Mouse (Mus musculus): Measurements from ENCODE around the gene Atp6v1e1. TPM values are rescaled to one million over a fixed set of nuclear protein-coding genes. Genes with fewer than 3 reads are reported as not detected.
A peak's percentile ranks its signal among the peaks of the same experiment; 100 is the strongest.
"Not testable (repeated sequence)": the region's sequence is repeated elsewhere in the genome, so short reads cannot be mapped to it uniquely, and the experiment has no call there.

The Atp6v1e1 gene
- 110 and 112 TPM in 2 replicates for polyA plus RNA-seq (2015; fragmentation: Nextera tagmentation; extraction: Ambion mirVana)

- H3K4me2 ChIP-seq (ENCODE audit: low read depth, low read length): peak within 1 kb of the TSS; percentile 80
- H3K27ac ChIP-seq (ENCODE audit: low read length): peak within 1 kb of the TSS; percentile 93
- H3K9me3 ChIP-seq (ENCODE audit: control insufficient read depth, low read length): no peaks in the 10 kb centered on the region
- H3K9ac ChIP-seq (ENCODE audit: low read length): peak within 1 kb of the TSS; percentile 93
- no peaks in the 10 kb centered on the region for H3K27me3 ChIP-seq (ENCODE audit: control insufficient read depth, insufficient read depth, low read depth, low read length)
- WGBS: under 1% methylated on average over 41 of the region's 41 CpGs
- peak; percentile 98 for ATAC-seq (ENCODE audit: low read depth)
- peak within 1 kb of the TSS; percentile 98 for H3K4me3 ChIP-seq (ENCODE audit: low read length)
- peaks cover 10% of the 10 kb centered on the region for H3K4me1 ChIP-seq (replicated peaks; ENCODE audit: control insufficient read depth, insufficient read depth, low read length)
- H3K36me3 ChIP-seq (ENCODE audit: control insufficient read depth, insufficient read depth, low read length): peaks cover 15% of the 10 kb centered on the region
Observed at GRCm38 (mm10) chr6:120822307-120822928, at the start of gene Atp6v1e1. Gene Atp6v1e1, minus strand, starts transcription at chr6:120822793.

GRCm38 (mm10) chr6:120871286-120871685, 48.7 kb upstream of the Atp6v1e1 start:
- no peak overlapping the region for H3K9ac ChIP-seq (ENCODE audit: low read length)
- no peak for ATAC-seq (ENCODE audit: low read depth)
- H3K27ac ChIP-seq (ENCODE audit: low read length): no peak overlapping the region
- H3K9me3 ChIP-seq (ENCODE audit: control insufficient read depth, low read length): no peaks in the 10 kb centered on the region
- peaks cover 6% of the 10 kb centered on the region; the same call in 1 of the 2 replicates for H3K36me3 ChIP-seq (ENCODE audit: control insufficient read depth, insufficient read depth, low read length)
- H3K4me1 ChIP-seq (replicated peaks; ENCODE audit: control insufficient read depth, insufficient read depth, low read length): no peaks in the 10 kb centered on the region; the same call in 1 of the 2 replicates
- H3K27me3 ChIP-seq (ENCODE audit: control insufficient read depth, insufficient read depth, low read depth, low read length): no peaks in the 10 kb centered on the region
- 50% methylated on average over 2 of the region's 2 CpGs for WGBS
- no peak overlapping the region for H3K4me2 ChIP-seq (ENCODE audit: low read depth, low read length)
- no peak overlapping the region for H3K4me3 ChIP-seq (ENCODE audit: low read length)

GRCm38 (mm10) chr6:120868824-120869223, 46.2 kb upstream of the Atp6v1e1 start:
- no peaks in the 10 kb centered on the region for H3K9me3 ChIP-seq (ENCODE audit: control insufficient read depth, low read length)

GRCm38 (mm10) chr6:120866051-120866814, 43.6 kb upstream of the Atp6v1e1 start:
- Histone ChIP-seq H3K9ac (ENCODE audit: low read length) (no peak overlapping the region), H3K27ac (ENCODE audit: low read length) (no peak overlapping the region), H3K4me1 (replicated peaks; ENCODE audit: control insufficient read depth, insufficient read depth, low read length) (no peaks in the 10 kb centered on the region), H3K4me2 (ENCODE audit: low read depth, low read length) (no peak overlapping the region), H3K36me3 (ENCODE audit: control insufficient read depth, insufficient read depth, low read length) (no peaks in the 10 kb centered on the region), H3K9me3 (ENCODE audit: control insufficient read depth, low read length) (no peaks in the 10 kb centered on the region), H3K27me3 (ENCODE audit: control insufficient read depth, insufficient read depth, low read depth, low read length) (no peaks in the 10 kb centered on the region), H3K4me3 (ENCODE audit: low read length) (no peak overlapping the region)
- no peak for ATAC-seq (ENCODE audit: low read depth)
- WGBS: 76% methylated on average over 9 of the region's 9 CpGs

More at GRCm38 (mm10) chr6:120868824-120869223, 46.2 kb upstream of the Atp6v1e1 start:
- Histone ChIP-seq H3K4me3 (ENCODE audit: low read length) (no peak overlapping the region), H3K36me3 (ENCODE audit: control insufficient read depth, insufficient read depth, low read length) (peaks cover 3% of the 10 kb centered on the region; the same call in 1 of the 2 replicates), H3K27me3 (ENCODE audit: control insufficient read depth, insufficient read depth, low read depth, low read length) (no peaks in the 10 kb centered on the region), H3K27ac (ENCODE audit: low read length) (no peak overlapping the region), H3K4me2 (ENCODE audit: low read depth, low read length) (no peak overlapping the region), H3K4me1 (replicated peaks; ENCODE audit: control insufficient read depth, insufficient read depth, low read length) (no peaks in the 10 kb centered on the region; the same call in 1 of the 2 replicates), H3K9ac (ENCODE audit: low read length) (no peak overlapping the region)
- ATAC-seq (ENCODE audit: low read depth): no peak
- WGBS: 47% methylated on average over 1 of the region's 1 CpGs

- no peak overlapping the region for H3K27ac ChIP-seq (ENCODE audit: low read length)
- H3K9ac ChIP-seq (ENCODE audit: low read length): no peak overlapping the region
- H3K4me3 ChIP-seq (ENCODE audit: low read length): no peak overlapping the region
- peaks cover 5% of the 10 kb centered on the region for H3K36me3 ChIP-seq (ENCODE audit: control insufficient read depth, insufficient read depth, low read length)
- no peak overlapping the region for H3K4me2 ChIP-seq (ENCODE audit: low read depth, low read length)
- 93% methylated on average over 3 of the region's 3 CpGs for WGBS
- H3K9me3 ChIP-seq (ENCODE audit: control insufficient read depth, low read length): no peaks in the 10 kb centered on the region
- H3K27me3 ChIP-seq (ENCODE audit: control insufficient read depth, insufficient read depth, low read depth, low read length): no peaks in the 10 kb centered on the region
- ATAC-seq (ENCODE audit: low read depth): no peak
- no peaks in the 10 kb centered on the region for H3K4me1 ChIP-seq (replicated peaks; ENCODE audit: control insufficient read depth, insufficient read depth, low read length)
Observed at GRCm38 (mm10) chr6:120860079-120860478, 37.5 kb upstream of the Atp6v1e1 start.

GRCm38 (mm10) chr6:120858217-120858711, 35.7 kb upstream of the Atp6v1e1 start:
- H3K9ac ChIP-seq (ENCODE audit: low read length): no peak overlapping the region
- no peaks in the 10 kb centered on the region for H3K9me3 ChIP-seq (ENCODE audit: control insufficient read depth, low read length)
- WGBS: 81% methylated on average over 8 of the region's 8 CpGs
- no peak for ATAC-seq (ENCODE audit: low read depth)
- H3K4me1 ChIP-seq (replicated peaks; ENCODE audit: control insufficient read depth, insufficient read depth, low read length): no peaks in the 10 kb centered on the region
- no peak overlapping the region for H3K4me2 ChIP-seq (ENCODE audit: low read depth, low read length)
- no peak overlapping the region for H3K4me3 ChIP-seq (ENCODE audit: low read length)
- no peak overlapping the region for H3K27ac ChIP-seq (ENCODE audit: low read length)
- peaks cover 9% of the 10 kb centered on the region for H3K36me3 ChIP-seq (ENCODE audit: control insufficient read depth, insufficient read depth, low read length)
- no peaks in the 10 kb centered on the region for H3K27me3 ChIP-seq (ENCODE audit: control insufficient read depth, insufficient read depth, low read depth, low read length)

GRCm38 (mm10) chr6:120854413-120854812, 31.8 kb upstream of the Atp6v1e1 start:
- no peak overlapping the region for H3K4me2 ChIP-seq (ENCODE audit: low read depth, low read length)
- H3K36me3 ChIP-seq (ENCODE audit: control insufficient read depth, insufficient read depth, low read length): peaks cover 9% of the 10 kb centered on the region
- no peak overlapping the region for H3K9ac ChIP-seq (ENCODE audit: low read length)
- no peak for ATAC-seq (ENCODE audit: low read depth)
- WGBS: 65% methylated on average over 10 of the region's 10 CpGs
- H3K4me3 ChIP-seq (ENCODE audit: low read length): no peak overlapping the region
- no peaks in the 10 kb centered on the region for H3K4me1 ChIP-seq (replicated peaks; ENCODE audit: control insufficient read depth, insufficient read depth, low read length)
- no peaks in the 10 kb centered on the region for H3K27me3 ChIP-seq (ENCODE audit: control insufficient read depth, insufficient read depth, low read depth, low read length)
- H3K9me3 ChIP-seq (ENCODE audit: control insufficient read depth, low read length): no peaks in the 10 kb centered on the region
- no peak overlapping the region for H3K27ac ChIP-seq (ENCODE audit: low read length)

GRCm38 (mm10) chr6:120850720-120851119, 28.1 kb upstream of the Atp6v1e1 start:
- ATAC-seq (ENCODE audit: low read depth); H3K4me1 ChIP-seq (replicated peaks; ENCODE audit: control insufficient read depth, insufficient read depth, low read length); H3K9ac ChIP-seq (ENCODE audit: low read length); H3K4me3 ChIP-seq (ENCODE audit: low read length); H3K36me3 ChIP-seq (ENCODE audit: control insufficient read depth, insufficient read depth, low read length); H3K27ac ChIP-seq (ENCODE audit: low read length); H3K27me3 ChIP-seq (ENCODE audit: control insufficient read depth, insufficient read depth, low read depth, low read length); H3K4me2 ChIP-seq (ENCODE audit: low read depth, low read length); H3K9me3 ChIP-seq (ENCODE audit: control insufficient read depth, low read length): not testable (repeated sequence)

GRCm38 (mm10) chr6:120841754-120842153, 19.2 kb upstream of the Atp6v1e1 start:
- Histone ChIP-seq H3K36me3 (ENCODE audit: control insufficient read depth, insufficient read depth, low read length) (no peaks in the 10 kb centered on the region), H3K4me3 (ENCODE audit: low read length) (no peak overlapping the region), H3K4me1 (replicated peaks; ENCODE audit: control insufficient read depth, insufficient read depth, low read length) (peaks cover 5% of the 10 kb centered on the region), H3K4me2 (ENCODE audit: low read depth, low read length) (no peak overlapping the region), H3K27me3 (ENCODE audit: control insufficient read depth, insufficient read depth, low read depth, low read length) (no peaks in the 10 kb centered on the region), H3K27ac (ENCODE audit: low read length) (no peak overlapping the region), H3K9ac (ENCODE audit: low read length) (no peak overlapping the region), H3K9me3 (ENCODE audit: control insufficient read depth, low read length) (no peaks in the 10 kb centered on the region)
- no peak for ATAC-seq (ENCODE audit: low read depth)
- 93% methylated on average over 5 of the region's 5 CpGs for WGBS
